Mouse (Mus musculus) C2C12 (cell line): ENCODE results near the gene Cntnap2.

ENCODE experiments used
- CEBPB ChIP-seq: IDR thresholded peaks from one replicate; pipeline ENCODE4 v1.6.1; 2011; ENCODE audit warnings: low read depth, mild to moderate bottlenecking, control low read depth, moderate library complexity
- CTCF ChIP-seq: IDR thresholded peaks from one replicate; pipeline ENCODE4 v1.5.1; 2011; ENCODE audit not compliant: control insufficient read depth, insufficient read depth, insufficient read length
- MYOG ChIP-seq: IDR thresholded peaks from one replicate; pipeline ENCODE4 v1.6.1; 2011; ENCODE audit not compliant: control insufficient read depth, insufficient read length; ENCODE audit errors: extremely low read depth

DNA sequence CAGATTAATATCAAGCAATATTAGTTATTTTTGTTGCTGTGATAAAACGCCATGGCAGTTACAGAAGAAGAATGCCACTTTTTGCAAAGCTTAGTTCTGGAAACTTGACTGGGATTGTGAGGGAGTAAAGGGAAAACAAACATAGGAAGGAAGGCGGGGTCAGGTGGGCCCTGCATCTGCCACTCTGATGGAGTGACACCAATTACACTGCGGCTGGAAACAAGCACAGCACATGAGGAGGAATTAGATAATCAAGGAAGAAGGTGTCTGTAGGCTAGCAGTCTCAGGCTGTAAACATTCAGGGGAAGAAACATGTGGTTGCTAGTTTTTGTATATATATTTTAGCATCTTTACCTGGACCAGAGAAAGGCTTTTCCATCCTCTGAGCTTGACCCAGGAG is 2233.3 kb downstream of the Cntnap2 start:
- TF ChIP-seq CTCF (no peak), CEBPB (no peak), MYOG (no peak)
